Mouse (Mus musculus) bone marrow macrophage, adult 2 months (primary cell): ENCODE data around the gene Fbxo27. TPM values are rescaled to one million over a fixed set of nuclear protein-coding genes. Genes with fewer than 3 reads are reported as not detected.
A peak's percentile ranks its signal among the peaks of the same experiment; 100 is the strongest.
"Not testable (repeated sequence)": the region's sequence is repeated elsewhere in the genome, so short reads cannot be mapped to it uniquely, and the experiment has no call there.

Source experiments
- H3K27ac ChIP-seq: 2 replicates; pipeline ENCODE4 v1.5.1; 2012; ENCODE audit warnings: low read depth, low read length; ENCODE audit not compliant: insufficient read depth
- H3K4me1 ChIP-seq: 2 replicates; pipeline ENCODE4 v1.6.1; 2012; ENCODE audit warnings: low read length; ENCODE audit not compliant: control insufficient read depth, insufficient read depth
- H3K4me3 ChIP-seq: 2 replicates; pipeline ENCODE4 v1.5.1; 2012; ENCODE audit warnings: mild to moderate bottlenecking, low read length, moderate library complexity; ENCODE audit not compliant: insufficient read depth
- CTCF ChIP-seq: IDR thresholded peaks from 2 replicates; pipeline ENCODE4 v1.5.1; 2012; ENCODE audit warnings: low read depth, mild to moderate bottlenecking, low read length, moderate library complexity
- POLR2A ChIP-seq: IDR thresholded peaks from 2 replicates; pipeline ENCODE4 v1.6.1; 2012; ENCODE audit warnings: mild to moderate bottlenecking, low read depth, low read length, borderline replicate concordance
- polyA plus RNA-seq: library from polyadenylated mRNA; stranded (reverse); fragments of >200 nt; gene quantifications from 2 replicates; pipeline ENCODE4 v1.2.4, GENCODE M21; 2012; ENCODE audit not compliant: missing spikeins, insufficient read depth, insufficient read length

Gene Fbxo27
- not detected in 2 replicates for polyA plus RNA-seq

DNA sequence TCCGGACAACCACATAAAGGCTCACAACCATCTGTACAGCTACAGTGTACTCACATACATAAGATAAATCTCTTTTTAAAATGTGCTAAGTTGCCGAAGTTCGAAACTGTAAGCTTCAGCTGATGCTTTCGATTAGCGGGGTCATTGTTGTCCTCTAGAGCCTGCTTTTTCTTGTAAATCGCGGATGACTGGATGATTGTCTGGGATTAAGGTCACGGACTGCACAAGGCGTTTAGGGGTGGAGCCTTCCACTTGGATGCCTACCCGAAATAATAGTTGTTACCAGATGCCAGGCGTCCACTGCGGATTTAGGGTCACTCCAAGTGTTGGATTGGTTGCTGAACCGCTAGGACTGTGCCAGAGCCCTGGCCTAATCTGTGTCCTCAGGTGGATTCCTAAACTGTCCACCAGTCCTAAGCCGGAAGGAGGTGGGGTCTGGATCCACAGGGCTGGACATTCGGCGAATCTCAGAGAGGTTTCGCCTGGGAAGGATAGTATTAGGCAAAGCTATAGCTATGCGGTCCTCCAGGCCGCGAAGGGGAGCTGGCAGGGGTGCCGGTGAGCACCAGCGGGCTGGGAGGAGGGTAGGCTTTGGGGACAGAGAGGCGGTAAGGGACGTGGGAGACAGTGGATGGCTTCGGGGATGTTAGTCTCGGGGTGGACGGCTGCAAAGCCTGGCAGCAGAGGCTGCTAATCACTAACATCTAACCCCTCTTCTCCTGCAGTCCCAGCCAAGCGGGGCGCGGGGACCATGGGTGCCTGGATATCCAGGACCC, at the start of gene Fbxo27:
Gene Fbxo27, plus strand, starts transcription at position 305 of the 776 bp plus-strand sequence.
- no peak for TF ChIP-seq POLR2A
- TF ChIP-seq CTCF = no peak
- peak within 1 kb of the TSS; percentile 53 for H3K4me3 ChIP-seq
- H3K27ac ChIP-seq = no peak within 1 kb of the TSS
- no peaks in the 10 kb centered on the region for H3K4me1 ChIP-seq

GRCm38 (mm10) chr7:28645366-28645765, 47.3 kb upstream of the Fbxo27 start:
- no peak overlapping the region for H3K4me3 ChIP-seq
- H3K27ac ChIP-seq = no peak overlapping the region
- TF ChIP-seq POLR2A (no peak), CTCF (no peak)
- H3K4me1 ChIP-seq = no peaks in the 10 kb centered on the region

GRCm38 (mm10) chr7:28645947-28646475, 46.6 kb upstream of the Fbxo27 start:
- H3K4me1 ChIP-seq = no peaks in the 10 kb centered on the region

GRCm38 (mm10) chr7:28647016-28647415, 45.6 kb upstream of the Fbxo27 start:
- Histone ChIP-seq H3K4me1 (no peaks in the 10 kb centered on the region), H3K27ac (no peak overlapping the region), H3K4me3 (no peak overlapping the region)
- TF ChIP-seq POLR2A (no peak), CTCF (0 out of 2 replicates have a peak, but pooled peaks have one; percentile 12)

More at GRCm38 (mm10) chr7:28645947-28646475, 46.6 kb upstream of the Fbxo27 start:
- TF ChIP-seq POLR2A (no peak), CTCF (no peak)
- Histone ChIP-seq H3K4me3 (no peak overlapping the region), H3K27ac (no peak overlapping the region)

GRCm38 (mm10) chr7:28651157-28651556, 41.5 kb upstream of the Fbxo27 start:
- Histone ChIP-seq H3K27ac (no peak overlapping the region), H3K4me1 (no peaks in the 10 kb centered on the region), H3K4me3 (no peak overlapping the region)
- TF ChIP-seq POLR2A (no peak), CTCF (no peak)

DNA sequence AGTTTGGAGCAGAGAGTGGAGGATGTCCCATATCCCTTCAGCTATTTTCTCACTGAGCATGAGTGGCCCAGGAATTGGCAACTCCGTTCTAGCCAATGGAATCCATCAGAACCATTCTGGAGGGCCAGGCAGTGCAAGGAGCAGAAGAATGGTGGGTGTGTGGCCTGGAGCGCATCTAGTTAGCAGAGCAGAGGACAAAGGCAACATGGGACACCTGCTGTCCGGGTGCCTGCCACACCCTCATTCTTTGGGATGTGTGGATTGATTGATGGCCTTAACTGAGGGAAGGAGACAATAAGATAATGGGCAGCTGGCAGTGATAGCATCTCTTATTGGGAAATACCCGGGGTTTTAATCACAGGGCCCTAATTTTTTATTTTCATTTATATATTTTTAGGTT, 36.2 kb upstream of the Fbxo27 start:
- Histone ChIP-seq H3K4me3 (no peak overlapping the region), H3K27ac (no peak overlapping the region), H3K4me1 (no peaks in the 10 kb centered on the region)
- no peak for TF ChIP-seq POLR2A
- no peak for TF ChIP-seq CTCF

DNA sequence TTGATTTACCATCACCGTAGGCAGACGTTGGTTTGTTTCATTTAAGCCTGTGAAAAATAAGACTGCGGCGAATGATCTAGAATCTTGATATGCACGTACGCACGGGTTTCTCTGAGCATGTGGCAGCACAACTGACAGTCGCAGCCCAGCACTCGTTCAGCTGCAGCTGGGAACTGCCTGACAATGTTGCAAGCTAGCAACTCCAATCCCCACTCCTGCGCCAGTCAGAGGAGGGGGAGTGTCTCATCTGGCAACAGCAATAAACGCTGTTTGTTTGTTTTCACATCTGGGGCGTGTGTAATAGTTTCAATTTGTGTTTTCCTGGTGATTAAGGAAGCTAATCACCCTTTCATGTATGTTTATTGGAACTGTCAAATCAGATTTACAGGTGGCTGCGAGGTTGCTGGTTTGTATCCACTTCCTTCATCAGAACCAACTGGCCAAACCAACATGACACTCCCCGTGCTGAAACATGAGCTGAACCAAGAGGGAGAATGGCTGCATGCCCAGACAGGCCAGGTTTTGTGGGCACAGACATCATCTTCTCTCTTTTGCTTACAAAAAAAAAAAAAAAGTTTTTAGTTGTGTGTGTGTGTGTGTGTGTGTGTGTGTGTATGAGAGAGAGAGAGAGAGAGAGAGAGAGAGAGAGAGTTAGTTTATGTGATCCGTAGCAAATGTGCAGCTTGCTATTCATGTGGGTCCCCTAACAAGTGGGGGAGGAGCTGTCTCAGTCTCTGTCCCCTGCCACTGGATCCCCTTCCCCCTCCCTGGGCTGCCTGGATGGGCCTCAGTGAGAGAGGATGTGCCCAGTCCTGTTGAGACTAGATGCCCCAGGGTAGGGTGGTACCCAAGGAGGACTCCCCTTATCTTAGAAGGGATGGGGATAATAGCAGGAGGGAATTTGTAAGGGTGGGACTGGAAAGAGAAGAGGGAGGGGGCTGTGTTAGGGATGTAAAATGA, 26.7 kb upstream of the Fbxo27 start:
- Histone ChIP-seq H3K4me3 (peak overlapping the region; percentile 38), H3K27ac (no peak overlapping the region), H3K4me1 (0 out of 2 replicates have a peak, but pooled peaks cover 2% of the 10 kb centered on the region)
- TF ChIP-seq CTCF = no peak

- no peak for TF ChIP-seq POLR2A
- no peak for TF ChIP-seq CTCF
- no peak overlapping the region for H3K27ac ChIP-seq
- H3K4me1 ChIP-seq = peaks cover 10% of the 10 kb centered on the region
- no peak overlapping the region for H3K4me3 ChIP-seq
Measured at GRCm38 (mm10) chr7:28671172-28671571, 21.5 kb upstream of the Fbxo27 start.

DNA sequence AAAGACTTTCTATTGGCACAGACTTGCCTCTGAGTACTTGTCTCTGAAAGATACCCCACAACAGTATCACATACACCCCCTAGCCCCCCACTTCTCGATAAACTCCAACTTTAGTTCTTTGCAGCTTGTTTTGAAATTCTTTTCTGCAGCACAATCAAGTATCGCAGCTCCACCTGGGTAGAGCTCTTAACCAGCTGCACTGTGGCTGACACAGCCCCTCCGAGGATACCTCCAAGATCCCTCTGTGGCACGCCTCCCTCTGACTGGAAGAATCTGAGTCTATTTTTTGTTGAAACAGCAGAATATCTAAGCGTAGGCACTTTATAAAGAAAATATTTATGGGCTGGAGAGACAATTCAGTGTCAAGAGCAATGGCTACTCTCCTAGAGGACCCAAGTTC, 20.4 kb upstream of the Fbxo27 start:
- Histone ChIP-seq H3K4me3 (no peak overlapping the region), H3K27ac (no peak overlapping the region), H3K4me1 (peaks cover 10% of the 10 kb centered on the region)
- TF ChIP-seq CTCF = no peak
- no peak for TF ChIP-seq POLR2A

DNA sequence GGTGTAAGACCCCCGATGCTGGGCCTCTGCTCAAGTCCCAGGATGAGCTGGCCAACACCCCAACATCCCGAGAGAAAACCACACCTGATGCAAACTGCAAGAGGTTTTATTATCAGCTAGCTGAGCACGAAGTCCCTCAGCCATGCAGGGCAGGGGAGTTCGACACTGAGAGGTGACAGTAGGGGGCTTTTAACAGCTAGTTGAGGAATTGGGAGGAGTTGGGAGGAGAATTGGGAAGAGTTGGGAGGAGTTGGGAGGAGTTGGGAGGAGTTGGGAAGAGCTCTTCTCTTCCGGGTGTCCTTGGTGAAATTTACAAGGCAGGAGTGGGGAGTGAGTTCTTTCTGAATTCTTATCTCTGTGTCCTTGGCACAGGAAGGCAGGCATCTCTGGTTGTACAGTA, 19.9 kb upstream of the Fbxo27 start:
- H3K4me3 ChIP-seq, H3K27ac ChIP-seq, H3K4me1 ChIP-seq: not testable (repeated sequence)
